Mouse (Mus musculus): ENCODE data around the gene Heatr5a. TPM values are rescaled to one million over a fixed set of nuclear protein-coding genes. Genes with fewer than 3 reads are reported as not detected.

The Heatr5a gene
- total RNA-seq, 2 experiments from 2014 or later: 22.2 to 22.4 TPM

- no peak for DNase-seq
Observed at GRCm38 (mm10) chr12:51972269-51973065, 1.3 kb upstream of the Heatr5a start.

GRCm38 (mm10) chr12:51970352-51971069 lies 610 bp downstream of the Heatr5a start:
- DNase-seq: peak in 1 of 2 experiments; percentile 69

GRCm38 (mm10) chr12:51969876-51970275 lies 1.2 kb downstream of the Heatr5a start:
- no peak for DNase-seq

GRCm38 (mm10) chr12:51969092-51969491 lies 2.0 kb downstream of the Heatr5a start:
- no peak for DNase-seq

- no peak for DNase-seq
Observed at GRCm38 (mm10) chr12:51967915-51968595, 3.1 kb downstream of the Heatr5a start.

- DNase-seq: no peak
Observed at GRCm38 (mm10) chr12:51957626-51958025, 13.5 kb downstream of the Heatr5a start.

GRCm38 (mm10) chr12:51952309-51952708 lies 18.8 kb downstream of the Heatr5a start:
- DNase-seq: no peak

- peak; percentile 72 to 74 for DNase-seq
Observed at GRCm38 (mm10) chr12:51947498-51947945, 23.6 kb downstream of the Heatr5a start.

GRCm38 (mm10) chr12:51945331-51945730 lies 25.8 kb downstream of the Heatr5a start:
- no peak for DNase-seq

- no peak for DNase-seq
Observed at GRCm38 (mm10) chr12:51939848-51940247, 31.3 kb downstream of the Heatr5a start.

- DNase-seq: no peak
Observed at GRCm38 (mm10) chr12:51937938-51938337, 33.2 kb downstream of the Heatr5a start.

- DNase-seq: no peak
Observed at GRCm38 (mm10) chr12:51929630-51930029, 41.5 kb downstream of the Heatr5a start.

- peak; percentile 45 to 56 for DNase-seq
Observed at GRCm38 (mm10) chr12:51917191-51917590, 53.9 kb downstream of the Heatr5a start.

GRCm38 (mm10) chr12:51914903-51915670 lies 56.0 kb downstream of the Heatr5a start:
- no peak for DNase-seq

GRCm38 (mm10) chr12:51909202-51909601 lies 61.9 kb downstream of the Heatr5a start:
- no peak for DNase-seq

- DNase-seq: no peak
Observed at GRCm38 (mm10) chr12:51907543-51907942, 63.6 kb downstream of the Heatr5a start.

GRCm38 (mm10) chr12:51900551-51900950 lies 70.6 kb downstream of the Heatr5a start:
- no peak for DNase-seq

GRCm38 (mm10) chr12:51896901-51897300 lies 74.2 kb downstream of the Heatr5a start:
- no peak for DNase-seq

GRCm38 (mm10) chr12:51888609-51889008 lies 82.5 kb downstream of the Heatr5a start:
- DNase-seq: no peak

- no peak for DNase-seq
Observed at GRCm38 (mm10) chr12:51887301-51888290, 83.5 kb downstream of the Heatr5a start.

GRCm38 (mm10) chr12:51886369-51886768 lies 84.8 kb downstream of the Heatr5a start:
- no peak for DNase-seq
